Mouse (Mus musculus) hindbrain, embryonic 12.5 days (tissue): Measurements from ENCODE around the gene Rnf115. TPM values are rescaled to one million over a fixed set of nuclear protein-coding genes. Genes with fewer than 3 reads are reported as not detected.

ENCODE experiments used
- ATAC-seq: fragments of 200-750 bp; cut with Nextera tagmentation; 2 replicates; pipeline ENCODE4 v1.8.0; 2017; ENCODE audit warnings: moderate TSS enrichment; ENCODE audit not compliant: low FRiP score
- H3K27ac ChIP-seq: fragments of 300-500 bp; sonication (generic); 2 replicates; pipeline ENCODE4 v1.5.1; 2016; ENCODE audit warnings: mild to moderate bottlenecking
- H3K27me3 ChIP-seq: fragments of 300-500 bp; sonication (generic); 2 replicates; pipeline ENCODE4 v1.6.1; 2016; ENCODE audit warnings: mild to moderate bottlenecking
- H3K36me3 ChIP-seq: fragments of 300-500 bp; sonication (generic); 2 replicates; pipeline ENCODE4 v1.6.1; 2016; ENCODE audit warnings: mild to moderate bottlenecking
- H3K4me1 ChIP-seq: fragments of 300-500 bp; sonication (generic); 2 replicates; pipeline ENCODE4 v1.6.1; 2016
- H3K4me2 ChIP-seq: fragments of 300-500 bp; sonication (generic); replicated peaks from 2 replicates; pipeline ENCODE4 v1.6.1; 2016; ENCODE audit warnings: mild to moderate bottlenecking
- H3K4me3 ChIP-seq: fragments of 300-500 bp; sonication (generic); 2 replicates; pipeline ENCODE4 v1.5.1; 2016; ENCODE audit warnings: mild to moderate bottlenecking
- H3K9ac ChIP-seq: fragments of 300-500 bp; sonication (generic); 2 replicates; pipeline ENCODE4 v1.6.1; 2016; ENCODE audit warnings: mild to moderate bottlenecking, moderate library complexity
- H3K9me3 ChIP-seq: fragments of 300-500 bp; sonication (generic); replicated peaks from 2 replicates; pipeline ENCODE4 v1.6.1; 2016; ENCODE audit warnings: mild to moderate bottlenecking
- WGBS: fragments of 180-500 bp; shearing (Covaris S2); methylation state at CpG from one replicate; pipeline ENCODE4 v1.1.7; 2016; 5-methylcytosine and 5-hydroxymethylcytosine counted together
- polyA plus RNA-seq: library from polyadenylated mRNA; unstranded; fragments of >200 nt; fragmentation: Nextera tagmentation; extraction: Ambion mirVana; gene quantifications from 2 replicates; pipeline ENCODE4 v1.2.1, GENCODE M21; 2016

Gene Rnf115
- polyA plus RNA-seq, 1 experiment from 2014 or later, result 78.2 TPM

GRCm38 (mm10) chr3:96808651-96809050 lies 81.2 kb downstream of the Rnf115 start:
- ATAC-seq, result no peak
- Histone ChIP-seq H3K9me3 (no peaks in the 10 kb centered on the region), H3K27me3 (no peaks in the 10 kb centered on the region), H3K27ac (no peak overlapping the region), H3K4me2 (no peak overlapping the region), H3K4me1 (no peaks in the 10 kb centered on the region), H3K9ac (no peak overlapping the region), H3K36me3 (no peaks in the 10 kb centered on the region), H3K4me3 (no peak overlapping the region)
- 83% methylated on average over 3 of the region's 3 CpGs for WGBS

GRCm38 (mm10) chr3:96811232-96811631 lies 83.8 kb downstream of the Rnf115 start:
- no peak overlapping the region for H3K4me3 ChIP-seq
- H3K4me2 ChIP-seq, result no peak overlapping the region
- H3K27me3 ChIP-seq, result no peaks in the 10 kb centered on the region
- H3K27ac ChIP-seq, result no peak overlapping the region
- H3K4me1 ChIP-seq, result no peaks in the 10 kb centered on the region
- no peak overlapping the region for H3K9ac ChIP-seq
- no peak for ATAC-seq
- no peaks in the 10 kb centered on the region for H3K36me3 ChIP-seq
- 88% methylated on average over 3 of the region's 3 CpGs for WGBS
- H3K9me3 ChIP-seq, result no peaks in the 10 kb centered on the region

GRCm38 (mm10) chr3:96812395-96813091 lies 85.1 kb downstream of the Rnf115 start:
- H3K27me3 ChIP-seq, result no peaks in the 10 kb centered on the region
- no peaks in the 10 kb centered on the region for H3K4me1 ChIP-seq
- H3K27ac ChIP-seq, result no peak overlapping the region
- no peak for ATAC-seq
- no peak overlapping the region; the same call in 1 of the 2 replicates for H3K4me2 ChIP-seq
- no peaks in the 10 kb centered on the region for H3K9me3 ChIP-seq
- 45% methylated on average over 20 of the region's 20 CpGs for WGBS
- H3K4me3 ChIP-seq, result no peak overlapping the region
- H3K36me3 ChIP-seq, result no peaks in the 10 kb centered on the region
- no peak overlapping the region for H3K9ac ChIP-seq

- Histone ChIP-seq H3K36me3 (no peaks in the 10 kb centered on the region), H3K9me3 (0 out of 2 replicates have a peak, but pooled peaks cover 2% of the 10 kb centered on the region), H3K4me3 (no peak overlapping the region), H3K27me3 (no peaks in the 10 kb centered on the region), H3K9ac (no peak overlapping the region), H3K27ac (no peak overlapping the region), H3K4me1 (no peaks in the 10 kb centered on the region), H3K4me2 (no peak overlapping the region)
- WGBS, result 40% methylated on average over 9 of the region's 9 CpGs
- ATAC-seq, result no peak
These were observed 85.6 kb downstream of the Rnf115 start for GRCm38 (mm10) chr3:96813106-96813505.

GRCm38 (mm10) chr3:96813591-96814244 lies 86.3 kb downstream of the Rnf115 start:
- Histone ChIP-seq H3K4me2 (no peak overlapping the region), H3K4me3 (no peak overlapping the region), H3K9me3 (0 out of 2 replicates have a peak, but pooled peaks cover 2% of the 10 kb centered on the region), H3K27me3 (no peaks in the 10 kb centered on the region), H3K36me3 (no peaks in the 10 kb centered on the region), H3K4me1 (no peaks in the 10 kb centered on the region), H3K9ac (no peak overlapping the region), H3K27ac (no peak overlapping the region)
- 64% methylated on average over 7 of the region's 7 CpGs for WGBS
- ATAC-seq, result no peak

DNA sequence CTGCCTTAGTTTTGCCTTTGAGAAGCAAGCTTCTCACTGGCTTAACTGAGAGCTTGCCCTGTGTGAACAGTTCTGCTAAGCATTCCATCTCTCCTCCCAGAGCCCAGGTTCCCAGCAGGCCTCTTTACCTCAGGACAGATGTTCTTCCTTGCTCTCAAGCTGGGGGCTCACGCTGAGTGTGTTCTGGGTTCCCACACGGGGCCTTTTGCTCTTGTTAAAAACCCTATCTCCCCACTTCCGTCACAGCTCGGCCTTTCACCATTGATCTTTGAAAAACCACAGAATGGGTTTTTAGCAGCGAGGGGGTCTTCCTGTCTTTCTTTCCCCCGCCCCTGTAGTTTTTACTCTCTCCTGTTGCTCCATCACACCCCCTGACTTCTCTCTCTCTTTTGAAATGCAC lies 86.9 kb downstream of the Rnf115 start:
- H3K27ac ChIP-seq, result no peak overlapping the region
- no peak for ATAC-seq
- 47% methylated on average over 6 of the region's 6 CpGs for WGBS

DNA sequence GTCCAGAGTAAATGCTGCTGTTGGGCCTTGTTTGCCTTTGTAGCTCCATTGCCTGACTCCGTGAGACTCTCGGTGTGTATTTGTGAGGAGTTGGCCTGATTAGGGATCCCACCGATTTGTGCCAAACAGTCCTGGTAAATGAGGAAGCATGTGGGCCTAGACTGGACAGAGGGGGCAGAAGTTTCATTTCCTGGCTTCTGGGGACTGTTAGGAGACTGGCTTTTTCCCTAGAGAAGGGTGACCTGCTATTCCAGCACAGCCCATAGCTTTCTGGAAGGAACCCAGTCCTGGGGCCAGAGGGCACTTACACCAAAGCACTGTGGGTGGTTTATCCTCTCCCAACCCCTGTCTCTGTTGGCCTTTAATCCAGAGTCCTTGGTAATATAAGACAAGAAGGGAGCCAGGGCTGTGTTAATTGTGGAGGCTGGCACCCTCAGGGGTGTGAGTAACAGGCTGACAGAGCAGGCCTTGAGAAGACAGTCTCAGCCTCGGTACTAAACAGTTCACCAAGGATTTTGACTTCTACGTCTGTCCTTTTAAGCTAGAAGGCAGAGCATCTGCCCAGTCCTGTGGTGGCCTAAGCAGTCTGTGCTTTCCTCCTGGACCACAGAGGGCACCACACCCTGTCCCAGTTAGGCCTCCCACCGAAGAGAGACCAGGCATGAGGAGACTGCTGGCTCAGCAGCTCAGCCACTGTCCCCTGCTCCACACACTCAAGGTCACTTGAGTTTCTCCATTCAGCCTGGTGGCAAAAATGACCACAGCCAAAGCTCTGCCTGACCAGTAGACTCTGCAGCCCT lies 92.9 kb downstream of the Rnf115 start:
- peaks cover 1% of the 10 kb centered on the region for H3K4me1 ChIP-seq

More for the DNA sequence above, 86.9 kb downstream of the Rnf115 start:
- Histone ChIP-seq H3K4me3 (no peak overlapping the region), H3K36me3 (no peaks in the 10 kb centered on the region), H3K9ac (no peak overlapping the region), H3K4me2 (no peak overlapping the region), H3K9me3 (0 out of 2 replicates have a peak, but pooled peaks cover 2% of the 10 kb centered on the region), H3K4me1 (no peaks in the 10 kb centered on the region), H3K27me3 (no peaks in the 10 kb centered on the region)

DNA sequence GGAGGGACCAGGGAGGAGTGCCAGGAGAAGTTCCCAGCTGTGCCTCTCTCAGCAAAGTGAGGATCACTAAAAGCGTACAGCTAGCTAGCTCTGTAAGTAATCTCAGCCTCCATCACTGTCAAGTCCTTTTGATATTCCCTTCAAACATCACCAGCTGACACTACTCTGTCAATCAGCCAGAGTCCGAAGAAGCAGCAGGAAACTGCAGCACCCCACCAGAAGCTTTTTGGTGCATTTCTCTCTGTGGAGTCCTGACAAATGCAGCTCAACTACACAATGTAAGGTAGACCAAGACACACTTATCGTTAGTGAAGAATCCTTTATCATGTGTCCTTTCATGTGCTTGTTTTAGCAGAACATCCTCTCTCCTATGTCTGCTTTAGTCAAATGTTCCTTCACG lies 94.1 kb downstream of the Rnf115 start:
- Histone ChIP-seq H3K27ac (no peak overlapping the region), H3K36me3 (no peaks in the 10 kb centered on the region), H3K4me1 (peaks cover 4% of the 10 kb centered on the region), H3K4me2 (no peak overlapping the region), H3K9ac (no peak overlapping the region), H3K9me3 (0 out of 2 replicates have a peak, but pooled peaks cover 2% of the 10 kb centered on the region), H3K27me3 (no peaks in the 10 kb centered on the region; the same call in 1 of the 2 replicates), H3K4me3 (no peak overlapping the region)
- ATAC-seq, result no peak
- WGBS, result 90% methylated on average over 4 of the region's 4 CpGs

More for the DNA sequence above, 92.9 kb downstream of the Rnf115 start:
- 87% methylated on average over 6 of the region's 6 CpGs for WGBS
- H3K4me3 ChIP-seq, result no peak overlapping the region
- H3K36me3 ChIP-seq, result no peaks in the 10 kb centered on the region
- H3K4me2 ChIP-seq, result no peak overlapping the region
- H3K9ac ChIP-seq, result no peak overlapping the region
- H3K27ac ChIP-seq, result no peak overlapping the region
- 0 out of 2 replicates have a peak, but pooled peaks cover 2% of the 10 kb centered on the region for H3K9me3 ChIP-seq
- H3K27me3 ChIP-seq, result no peaks in the 10 kb centered on the region; the same call in 1 of the 2 replicates
- ATAC-seq, result no peak

- no peak for ATAC-seq
These were observed 96.2 kb downstream of the Rnf115 start for GRCm38 (mm10) chr3:96823701-96824100.

GRCm38 (mm10) chr3:96824614-96825013 lies 97.2 kb downstream of the Rnf115 start:
- Histone ChIP-seq H3K27ac (no peak overlapping the region), H3K4me3 (no peak overlapping the region), H3K4me1 (peaks cover 4% of the 10 kb centered on the region), H3K9ac (no peak overlapping the region), H3K9me3 (no peaks in the 10 kb centered on the region), H3K27me3 (no peaks in the 10 kb centered on the region; the same call in 1 of the 2 replicates), H3K4me2 (no peak overlapping the region), H3K36me3 (no peaks in the 10 kb centered on the region)
- ATAC-seq, result no peak
- WGBS, result 85% methylated on average over 12 of the region's 12 CpGs

More at GRCm38 (mm10) chr3:96823701-96824100, 96.2 kb downstream of the Rnf115 start:
- H3K4me3 ChIP-seq, result no peak overlapping the region
- no peaks in the 10 kb centered on the region for H3K36me3 ChIP-seq
- H3K9me3 ChIP-seq, result no peaks in the 10 kb centered on the region
- no peak overlapping the region for H3K4me2 ChIP-seq
- no peak overlapping the region for H3K9ac ChIP-seq
- H3K4me1 ChIP-seq, result peaks cover 4% of the 10 kb centered on the region
- no peak overlapping the region for H3K27ac ChIP-seq
- H3K27me3 ChIP-seq, result no peaks in the 10 kb centered on the region; the same call in 1 of the 2 replicates
- 64% methylated on average over 3 of the region's 3 CpGs for WGBS

- ATAC-seq, result no peak
- Histone ChIP-seq H3K4me1 (peaks cover 4% of the 10 kb centered on the region), H3K4me2 (no peak overlapping the region), H3K9me3 (no peaks in the 10 kb centered on the region), H3K36me3 (no peaks in the 10 kb centered on the region), H3K9ac (no peak overlapping the region), H3K4me3 (no peak overlapping the region), H3K27ac (no peak overlapping the region), H3K27me3 (no peaks in the 10 kb centered on the region; the same call in 1 of the 2 replicates)
- WGBS, result 45% methylated on average over 11 of the region's 11 CpGs
These were observed 97.8 kb downstream of the Rnf115 start for GRCm38 (mm10) chr3:96825261-96825660.

DNA sequence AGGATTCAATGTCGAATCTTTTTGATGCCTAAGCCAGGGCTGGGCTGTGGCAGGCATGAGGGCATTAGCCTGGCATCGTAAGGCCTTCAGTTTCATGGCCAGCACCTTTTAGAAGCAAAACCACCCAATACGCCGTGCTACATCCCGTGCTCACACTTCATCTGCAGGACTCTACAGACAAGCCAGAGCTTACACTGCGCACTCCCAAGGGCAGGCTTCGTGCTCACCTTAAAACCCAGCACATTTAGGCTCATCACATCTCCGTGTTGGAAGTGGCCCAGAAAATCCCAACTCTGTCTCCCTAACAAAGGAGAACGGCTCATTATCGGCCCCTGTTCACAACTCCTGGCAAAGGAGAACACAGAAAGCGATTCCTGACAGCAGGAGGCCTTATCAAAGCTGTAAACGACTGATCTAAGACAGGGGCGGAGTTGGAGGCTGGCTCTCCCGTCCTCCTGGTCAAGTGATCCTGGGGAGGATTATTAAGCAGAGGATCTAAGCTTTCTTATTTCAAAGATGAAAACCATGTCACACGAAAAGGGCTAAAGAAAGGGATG lies 100.9 kb downstream of the Rnf115 start:
- Histone ChIP-seq H3K4me2 (no peak overlapping the region), H3K9me3 (no peaks in the 10 kb centered on the region), H3K27ac (no peak overlapping the region), H3K4me1 (peaks cover 4% of the 10 kb centered on the region), H3K9ac (no peak overlapping the region), H3K36me3 (no peaks in the 10 kb centered on the region), H3K27me3 (no peaks in the 10 kb centered on the region; the same call in 1 of the 2 replicates), H3K4me3 (no peak overlapping the region)
- ATAC-seq, result no peak
- WGBS, result 45% methylated on average over 15 of the region's 15 CpGs
